Mouse (Mus musculus): ENCODE data around the gene Smad1.

DNA sequence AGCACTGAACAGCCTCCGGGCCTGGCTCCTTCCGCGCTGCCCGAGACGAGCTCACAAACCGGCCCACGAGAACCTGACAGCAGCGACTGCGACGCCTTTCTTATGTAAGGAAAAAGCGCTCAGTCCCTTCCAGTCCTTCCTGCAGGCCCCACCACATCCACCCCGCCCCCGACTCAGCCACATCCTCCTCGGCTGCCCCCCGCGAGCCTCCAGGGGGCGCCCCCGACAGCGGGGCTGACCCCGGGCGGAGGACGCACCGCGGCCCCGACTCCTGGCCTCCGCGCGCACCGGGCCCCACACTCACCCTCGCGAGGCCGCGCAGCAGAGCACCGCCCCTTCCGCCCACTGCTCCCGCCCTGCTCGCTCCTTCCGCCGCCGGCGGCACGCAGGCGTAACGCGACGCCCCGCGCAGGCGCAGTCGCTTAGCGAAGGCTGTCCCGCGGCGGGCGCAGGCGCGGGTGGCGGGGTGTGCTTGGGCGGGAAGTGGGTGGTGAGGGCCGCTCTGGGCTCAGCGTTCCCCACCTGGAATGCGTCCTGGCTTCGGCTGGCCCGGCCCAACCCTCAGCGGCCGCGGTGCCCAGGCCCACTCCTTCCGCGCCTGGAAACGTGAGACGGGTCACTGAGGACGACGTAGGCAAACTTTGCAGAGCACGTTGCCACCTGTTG, 104.6 kb downstream of the Smad1 start, which contains the start of gene Mmaa:
- TF ChIP-seq CTCF (IDR thresholded peaks at IDR 0.05; ENCODE audit: borderline replicate concordance, insufficient read depth, low read depth, low read length), result no peak
- peak; percentile 67; the same call in 1 of the 2 replicates for TF ChIP-seq POLR2A (IDR thresholded peaks at IDR 0.05; ENCODE audit: borderline replicate concordance, insufficient read depth, low read length)
